Mouse (Mus musculus): Measurements from ENCODE around the gene Ifitm1.

DNA sequence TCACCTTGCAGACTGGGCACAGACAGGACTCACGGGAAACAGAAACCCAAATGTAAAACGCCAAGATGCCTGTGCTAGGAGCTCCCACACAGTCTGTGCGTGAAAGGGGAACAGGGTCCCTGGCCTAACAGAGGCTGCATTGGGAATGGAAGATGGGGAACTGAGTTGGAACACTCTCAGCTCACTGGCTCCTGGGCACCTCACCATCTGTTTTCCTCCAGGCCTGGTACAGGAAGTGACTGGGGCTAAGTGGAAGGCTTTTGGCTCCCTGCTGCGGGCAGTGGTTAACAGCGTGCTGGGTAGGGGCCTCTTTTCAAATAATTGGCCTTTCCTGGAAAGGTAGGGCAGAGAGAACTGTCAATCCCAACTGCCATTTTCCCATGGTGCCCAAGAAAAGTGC, 23.6 kb downstream of the Ifitm1 start:
- TF ChIP-seq GATA1 (IDR thresholded peaks at IDR 0.05; ENCODE audit: borderline replicate concordance, low read length) (no peak), FLI1 (IDR thresholded peaks at IDR 0.05; ENCODE audit: low read length) (no peak)

All from megakaryocyte, embryonic 14.5 days (primary cell).